Mouse (Mus musculus): ENCODE measurements around the gene Sohlh2. TPM values are rescaled to one million over a fixed set of nuclear protein-coding genes. Genes with fewer than 3 reads are reported as not detected.

The Sohlh2 gene
- 0.06 TPM in 1 of 2 replicates, not detected in the other for polyA plus RNA-seq (2015; fragmentation: Nextera tagmentation; extraction: Ambion mirVana)

DNA sequence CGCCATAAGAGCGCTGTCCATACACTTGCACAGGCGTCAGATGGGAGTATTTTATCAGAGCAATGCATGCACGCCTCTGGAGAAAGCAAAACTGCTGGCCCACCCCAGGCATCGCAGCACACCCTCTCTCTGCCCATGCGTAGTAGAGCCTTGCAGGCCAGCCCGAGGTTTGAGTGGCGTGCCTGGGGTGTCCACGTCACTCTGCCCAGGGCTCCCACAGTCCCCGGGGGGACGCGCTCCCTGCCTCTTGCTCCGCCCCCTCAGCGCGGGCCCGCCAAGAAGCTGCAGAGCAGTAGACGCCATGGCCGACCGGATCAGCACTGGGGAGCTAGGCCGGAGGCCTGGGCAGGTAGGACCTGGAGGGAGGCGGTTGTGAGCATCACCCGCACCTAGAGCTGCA, at the start of gene Sohlh2:
Gene Sohlh2 (plus strand): TSS at position 263 of the 400 bp plus-strand sequence.
- Histone ChIP-seq H3K9ac (no peak within 1 kb of the TSS), H3K4me1 (no peaks in the 10 kb centered on the region), H3K36me3 (replicated peaks) (no peaks in the 10 kb centered on the region), H3K4me2 (no peak within 1 kb of the TSS), H3K9me3 (no peaks in the 10 kb centered on the region), H3K27ac (no peak within 1 kb of the TSS), H3K4me3 (no peak within 1 kb of the TSS), H3K27me3 (replicated peaks) (no peaks in the 10 kb centered on the region)
- WGBS, result 92% methylated on average over 22 of the region's 22 CpGs
- ATAC-seq (replicated peaks), result no peak

DNA sequence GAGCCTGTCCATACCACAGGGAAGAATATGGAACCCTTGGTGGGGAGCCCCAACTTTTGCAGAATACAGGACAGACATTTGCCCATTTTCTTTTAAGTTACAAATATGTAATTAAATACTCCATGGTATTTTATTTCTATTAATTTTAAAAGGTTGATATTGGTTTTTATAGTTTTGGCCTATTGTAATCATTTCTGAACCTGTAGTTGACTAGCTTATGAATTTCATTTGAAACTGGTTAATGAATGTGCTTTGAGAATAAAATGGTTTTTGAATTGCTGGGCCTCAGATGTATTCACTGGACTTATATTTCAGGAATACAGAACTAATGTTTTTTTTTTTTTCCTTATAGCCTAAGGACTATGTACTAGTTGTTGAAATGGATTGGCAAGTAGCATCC, 44.8 kb upstream of the Sohlh2 start, which contains the start of gene Ccdc169:
Gene Ccdc169 (plus strand): TSS at position 301 of the 400 bp plus-strand sequence.
- Histone ChIP-seq H3K9ac (no peak within 1 kb of the TSS), H3K4me1 (no peaks in the 10 kb centered on the region), H3K27ac (no peak within 1 kb of the TSS), H3K36me3 (replicated peaks) (peaks cover 11% of the 10 kb centered on the region; the same call in 1 of the 2 replicates), H3K4me3 (no peak within 1 kb of the TSS), H3K27me3 (replicated peaks) (no peaks in the 10 kb centered on the region), H3K4me2 (no peak within 1 kb of the TSS), H3K9me3 (no peaks in the 10 kb centered on the region)
- no peak for ATAC-seq (replicated peaks)

DNA sequence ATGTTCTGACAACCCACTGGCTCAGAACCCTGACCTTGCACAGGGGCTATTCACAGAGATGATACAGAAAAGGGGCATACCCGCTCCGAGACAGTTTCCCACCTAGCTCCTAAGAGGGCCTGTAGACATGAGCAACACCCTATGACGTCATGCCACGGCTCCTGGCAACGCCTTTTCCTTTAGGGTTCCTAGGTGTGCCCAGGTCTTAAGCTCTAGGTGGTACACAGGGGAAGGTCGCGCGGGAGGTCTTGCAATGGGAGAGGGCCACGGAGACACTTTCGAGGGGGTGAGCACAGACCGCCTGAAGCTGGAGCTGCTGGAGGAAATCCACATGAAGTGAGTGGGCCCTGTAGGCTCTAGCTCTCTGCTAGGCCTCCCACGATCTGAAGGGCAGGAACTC, 42.0 kb upstream of the Sohlh2 start:
- WGBS, result 95% methylated on average over 12 of the region's 12 CpGs
- no peaks in the 10 kb centered on the region for H3K9me3 ChIP-seq
- H3K4me3 ChIP-seq, result no peak overlapping the region
- no peaks in the 10 kb centered on the region for H3K4me1 ChIP-seq
- H3K4me2 ChIP-seq, result no peak overlapping the region
- ATAC-seq (replicated peaks), result no peak
- peaks cover 3% of the 10 kb centered on the region; the same call in 1 of the 2 replicates for H3K36me3 ChIP-seq (replicated peaks)
- no peaks in the 10 kb centered on the region for H3K27me3 ChIP-seq (replicated peaks)
- no peak overlapping the region for H3K27ac ChIP-seq
- no peak overlapping the region for H3K9ac ChIP-seq

DNA sequence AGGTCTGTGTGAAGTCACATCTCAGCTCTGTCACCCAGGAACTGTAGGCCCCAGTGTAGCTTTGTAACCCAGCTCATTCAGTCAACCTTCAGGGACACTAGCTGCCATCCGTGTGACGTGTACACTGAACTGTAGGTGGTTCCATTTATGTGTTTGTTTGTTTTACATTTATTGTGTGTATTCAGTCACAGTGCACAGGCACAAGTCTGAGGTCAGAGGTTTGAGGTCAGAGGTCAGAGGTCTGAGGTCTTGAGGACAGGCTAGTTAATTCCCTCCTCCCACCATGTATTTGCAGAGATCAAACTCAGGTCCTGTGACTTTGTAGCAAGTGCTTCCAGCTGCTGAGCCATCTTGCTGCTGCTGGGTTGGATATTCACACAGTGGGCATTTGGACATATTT, 40.4 kb upstream of the Sohlh2 start:
- no peak overlapping the region for H3K4me2 ChIP-seq
- no peak overlapping the region for H3K27ac ChIP-seq
- no peak for ATAC-seq (replicated peaks)
- 0 out of 2 replicates have a peak, but pooled peaks cover 3% of the 10 kb centered on the region for H3K36me3 ChIP-seq (replicated peaks)
- 71% methylated on average over 2 of the region's 2 CpGs for WGBS
- no peaks in the 10 kb centered on the region for H3K4me1 ChIP-seq
- no peaks in the 10 kb centered on the region for H3K9me3 ChIP-seq
- no peaks in the 10 kb centered on the region for H3K27me3 ChIP-seq (replicated peaks)
- no peak overlapping the region for H3K4me3 ChIP-seq
- H3K9ac ChIP-seq, result no peak overlapping the region

DNA sequence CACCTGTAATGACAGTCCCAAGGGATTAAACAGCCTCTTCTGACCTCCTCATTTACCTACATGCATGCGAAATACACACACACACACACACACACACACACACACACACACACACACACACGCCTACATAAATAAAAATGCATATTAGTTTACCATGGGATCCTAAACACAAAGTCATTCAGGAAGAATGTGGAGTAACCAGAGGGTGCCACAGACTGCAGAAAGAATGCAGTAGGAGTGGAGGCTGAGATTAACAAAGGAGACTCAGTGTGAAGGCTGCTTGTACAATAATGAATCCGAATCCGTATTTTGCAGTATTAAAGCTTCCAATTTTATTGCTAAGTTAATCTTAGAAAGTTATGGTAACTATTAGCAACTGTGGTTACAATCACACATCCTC, 36.9 kb upstream of the Sohlh2 start:
- no peaks in the 10 kb centered on the region for H3K27me3 ChIP-seq (replicated peaks)
- H3K4me2 ChIP-seq, result no peak overlapping the region
- no peak for ATAC-seq (replicated peaks)
- no peaks in the 10 kb centered on the region for H3K36me3 ChIP-seq (replicated peaks)
- no peak overlapping the region for H3K27ac ChIP-seq
- H3K9me3 ChIP-seq, result no peaks in the 10 kb centered on the region
- no peaks in the 10 kb centered on the region for H3K4me1 ChIP-seq
- no peak overlapping the region for H3K4me3 ChIP-seq
- H3K9ac ChIP-seq, result no peak overlapping the region
- 69% methylated on average over 4 of the region's 4 CpGs for WGBS

DNA sequence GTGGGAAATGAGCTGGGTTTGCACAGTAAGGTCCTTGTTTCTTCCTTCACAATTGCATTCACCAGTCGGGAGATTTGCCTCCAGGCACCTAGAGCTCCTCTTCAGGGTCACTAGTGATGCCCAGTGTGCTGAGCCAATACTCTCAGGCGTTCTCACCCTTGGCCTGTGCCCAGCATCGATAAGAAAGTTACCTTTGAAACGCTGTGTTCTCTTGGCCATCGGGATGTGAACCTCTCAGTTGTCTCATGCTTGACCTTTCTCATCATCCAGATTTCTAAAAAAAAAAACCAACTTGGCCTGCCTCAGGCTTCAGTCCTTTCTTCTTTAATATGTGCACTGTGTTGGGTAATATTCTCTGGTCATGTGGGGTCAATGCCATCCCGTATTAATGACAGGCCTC, 35.4 kb upstream of the Sohlh2 start:
- ATAC-seq (replicated peaks), result no peak
- Histone ChIP-seq H3K4me3 (no peak overlapping the region), H3K27me3 (replicated peaks) (no peaks in the 10 kb centered on the region), H3K9ac (no peak overlapping the region), H3K27ac (no peak overlapping the region), H3K36me3 (replicated peaks) (no peaks in the 10 kb centered on the region), H3K4me2 (no peak overlapping the region), H3K9me3 (no peaks in the 10 kb centered on the region), H3K4me1 (no peaks in the 10 kb centered on the region)
- 81% methylated on average over 6 of the region's 6 CpGs for WGBS

DNA sequence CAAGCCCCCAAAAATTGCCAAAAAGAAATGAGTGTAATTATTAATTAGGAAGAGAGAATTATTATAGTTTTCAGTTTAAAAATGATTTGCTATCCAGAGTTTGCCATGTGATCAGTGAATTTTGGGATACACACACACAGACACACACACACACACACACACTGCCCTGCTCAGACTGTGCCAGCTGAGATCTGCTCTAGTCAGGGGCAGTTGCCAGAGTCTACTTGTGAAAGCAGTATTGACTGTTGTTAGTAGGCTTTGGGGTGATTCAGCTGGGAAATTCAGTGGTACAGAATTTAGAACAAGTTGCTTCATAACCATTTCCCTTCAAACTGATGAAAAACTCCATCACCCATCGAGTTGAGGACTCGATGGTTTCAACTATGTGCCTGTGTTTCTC, 34.7 kb upstream of the Sohlh2 start:
- Histone ChIP-seq H3K4me3 (no peak overlapping the region), H3K9me3 (no peaks in the 10 kb centered on the region), H3K4me2 (no peak overlapping the region), H3K27me3 (replicated peaks) (no peaks in the 10 kb centered on the region), H3K27ac (no peak overlapping the region), H3K36me3 (replicated peaks) (no peaks in the 10 kb centered on the region), H3K4me1 (no peaks in the 10 kb centered on the region), H3K9ac (no peak overlapping the region)
- WGBS, result 84% methylated on average over 2 of the region's 2 CpGs
- ATAC-seq (replicated peaks), result no peak

DNA sequence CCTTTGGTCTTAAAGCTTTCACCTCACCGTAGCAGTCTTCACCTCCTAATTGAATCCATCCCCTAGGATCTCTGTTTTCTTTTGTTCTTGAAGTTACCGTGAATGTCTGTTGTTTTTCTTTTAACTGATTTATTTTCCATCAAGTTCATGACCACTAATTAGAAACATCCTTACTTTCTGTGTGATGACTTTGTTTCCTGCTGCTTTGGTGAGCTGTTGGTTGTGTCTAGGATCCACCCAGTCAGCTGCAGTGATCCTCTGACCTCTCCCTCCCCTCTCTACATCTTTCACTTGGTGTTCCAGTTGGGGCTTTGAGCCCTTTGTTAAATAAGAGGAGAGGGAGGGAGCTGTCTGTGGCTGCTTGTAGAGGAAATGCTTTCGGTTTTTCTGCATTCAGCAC, 33.7 kb upstream of the Sohlh2 start:
- H3K27ac ChIP-seq, result no peak overlapping the region
- WGBS, result 28% methylated on average over 3 of the region's 3 CpGs
- H3K27me3 ChIP-seq (replicated peaks), result no peaks in the 10 kb centered on the region
- no peaks in the 10 kb centered on the region for H3K36me3 ChIP-seq (replicated peaks)
- H3K4me3 ChIP-seq, result no peak overlapping the region
- H3K4me2 ChIP-seq, result no peak overlapping the region
- H3K9ac ChIP-seq, result no peak overlapping the region
- H3K9me3 ChIP-seq, result no peaks in the 10 kb centered on the region
- H3K4me1 ChIP-seq, result no peaks in the 10 kb centered on the region
- ATAC-seq (replicated peaks), result no peak

DNA sequence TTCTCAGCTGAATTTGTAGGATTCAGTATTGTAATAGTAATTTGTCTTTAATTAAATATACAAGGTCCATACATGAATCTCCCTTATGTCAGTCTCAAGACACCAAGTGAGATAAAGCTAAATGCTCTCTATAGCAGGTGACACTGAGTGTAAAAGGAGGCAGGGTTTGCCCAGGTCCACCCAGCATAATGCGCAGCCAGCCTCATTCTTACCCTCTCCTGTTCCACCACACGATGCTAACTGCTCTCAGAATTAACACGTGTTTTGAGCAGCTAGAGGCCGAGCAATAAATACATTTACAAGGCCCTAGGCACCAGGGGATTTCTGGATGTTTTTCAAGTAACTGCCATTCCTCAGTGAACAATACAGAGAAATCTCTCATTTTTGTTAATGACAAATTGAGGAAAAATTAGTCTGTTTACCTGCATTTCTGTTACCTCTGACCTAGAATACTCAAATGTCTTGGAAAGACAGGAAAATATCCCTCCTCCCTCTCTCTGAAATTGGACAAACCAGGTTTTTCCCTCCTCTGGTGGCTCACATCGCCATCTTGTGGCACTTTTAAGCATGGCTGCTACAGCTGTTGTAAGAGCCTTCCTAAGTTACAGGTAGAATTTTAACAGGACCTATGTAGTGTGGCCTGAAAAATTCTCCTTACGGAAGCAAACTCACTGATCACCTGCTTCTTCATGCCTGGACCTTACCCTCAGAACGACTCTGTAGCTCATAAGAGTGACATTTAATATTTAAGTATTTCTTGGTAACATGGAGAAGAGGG, 30.0 kb upstream of the Sohlh2 start:
- Histone ChIP-seq H3K4me1 (no peaks in the 10 kb centered on the region), H3K27ac (no peak overlapping the region), H3K4me2 (no peak overlapping the region), H3K27me3 (replicated peaks) (no peaks in the 10 kb centered on the region), H3K4me3 (no peak overlapping the region), H3K36me3 (replicated peaks) (no peaks in the 10 kb centered on the region), H3K9me3 (no peaks in the 10 kb centered on the region), H3K9ac (no peak overlapping the region)
- peak; percentile 56 for ATAC-seq (replicated peaks)
- WGBS, result 44% methylated on average over 7 of the region's 7 CpGs

DNA sequence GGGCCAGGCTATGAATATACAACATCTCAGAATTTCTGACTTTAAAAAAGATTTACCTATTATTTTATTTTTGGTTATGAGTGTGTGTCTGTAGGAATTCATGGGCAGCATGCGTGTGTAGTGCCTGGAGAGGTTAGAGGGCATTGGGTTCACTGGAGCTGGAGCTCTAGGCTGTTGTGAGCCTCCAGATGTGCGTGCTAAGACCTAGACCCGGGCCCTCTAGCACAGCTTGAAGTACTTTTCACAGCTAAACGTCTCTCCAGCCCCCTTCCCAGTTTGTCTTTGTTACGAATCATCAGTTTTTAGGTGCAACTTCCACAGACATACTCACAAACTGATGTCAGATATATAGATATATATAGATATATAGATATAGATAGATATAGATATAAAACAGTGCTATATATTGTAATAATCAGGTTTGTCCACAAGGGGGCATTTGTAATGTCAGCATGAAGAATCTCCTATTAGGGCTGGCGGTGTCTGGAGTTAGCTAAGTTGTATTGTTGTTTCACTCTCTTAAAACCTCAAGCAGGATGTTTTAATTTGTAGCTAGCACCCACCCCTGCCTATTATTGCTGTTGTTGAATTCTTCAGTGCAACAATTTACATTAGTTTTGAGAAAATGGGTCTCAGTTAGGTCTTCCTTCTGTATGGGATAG, 29.0 kb upstream of the Sohlh2 start:
- Histone ChIP-seq H3K4me1 (no peaks in the 10 kb centered on the region), H3K27ac (no peak overlapping the region), H3K9ac (no peak overlapping the region), H3K9me3 (no peaks in the 10 kb centered on the region), H3K4me2 (no peak overlapping the region), H3K36me3 (replicated peaks) (no peaks in the 10 kb centered on the region), H3K4me3 (no peak overlapping the region), H3K27me3 (replicated peaks) (no peaks in the 10 kb centered on the region)
- no peak; the same call in 1 of the 2 replicates for ATAC-seq (replicated peaks)
- WGBS, result 66% methylated on average over 6 of the region's 6 CpGs

DNA sequence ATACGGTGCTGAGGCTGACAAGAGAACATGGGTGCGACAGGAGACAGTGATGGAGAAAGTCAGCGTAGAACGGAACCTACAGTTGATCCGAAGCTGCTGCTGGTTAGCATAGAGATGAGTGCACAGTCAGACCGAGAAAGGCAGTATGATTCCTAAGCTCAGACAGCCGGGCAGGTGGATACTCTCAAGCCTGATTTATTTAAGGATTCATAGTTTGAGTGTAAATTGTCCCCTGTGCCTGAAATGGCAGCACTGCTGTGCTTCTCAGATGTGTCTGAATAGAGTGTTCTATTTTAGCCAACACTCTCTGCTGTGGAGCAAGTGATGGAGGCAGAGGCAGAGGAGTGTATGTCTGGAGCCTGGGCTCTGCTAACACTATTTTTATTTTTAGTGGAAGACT, 27.7 kb upstream of the Sohlh2 start:
- Histone ChIP-seq H3K27ac (no peak overlapping the region), H3K4me1 (no peaks in the 10 kb centered on the region), H3K27me3 (replicated peaks) (no peaks in the 10 kb centered on the region), H3K36me3 (replicated peaks) (no peaks in the 10 kb centered on the region), H3K4me2 (no peak overlapping the region), H3K9ac (no peak overlapping the region), H3K9me3 (no peaks in the 10 kb centered on the region), H3K4me3 (no peak overlapping the region)
- WGBS, result 89% methylated on average over 7 of the region's 7 CpGs
- no peak for ATAC-seq (replicated peaks)

DNA sequence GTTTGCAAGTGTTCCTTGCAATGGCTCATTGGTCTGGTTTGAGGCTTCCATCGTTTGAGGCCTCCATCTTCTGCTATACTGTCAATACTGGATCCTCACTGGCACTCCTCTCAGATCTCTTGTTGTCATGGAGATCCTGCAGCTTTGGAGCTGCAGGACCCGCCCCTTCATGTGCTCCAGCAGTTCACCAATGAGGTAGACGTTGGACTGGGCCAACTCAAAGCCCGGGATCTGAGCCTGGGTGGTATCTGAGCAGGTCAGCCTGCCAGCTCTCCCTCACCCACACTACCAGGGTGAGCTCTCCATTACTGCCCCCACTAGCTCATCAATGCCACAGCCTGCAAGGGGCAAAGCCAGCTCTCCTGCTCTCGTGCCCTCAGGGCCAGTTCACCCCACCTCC, 24.4 kb upstream of the Sohlh2 start:
- H3K9ac ChIP-seq, result no peak overlapping the region
- peak; percentile 57 for ATAC-seq (replicated peaks)
- no peaks in the 10 kb centered on the region for H3K27me3 ChIP-seq (replicated peaks)
- H3K36me3 ChIP-seq (replicated peaks), result no peaks in the 10 kb centered on the region
- no peaks in the 10 kb centered on the region for H3K4me1 ChIP-seq
- WGBS, result 50% methylated on average over 5 of the region's 5 CpGs
- no peak overlapping the region for H3K4me3 ChIP-seq
- no peaks in the 10 kb centered on the region for H3K9me3 ChIP-seq
- no peak overlapping the region for H3K27ac ChIP-seq
- no peak overlapping the region for H3K4me2 ChIP-seq

DNA sequence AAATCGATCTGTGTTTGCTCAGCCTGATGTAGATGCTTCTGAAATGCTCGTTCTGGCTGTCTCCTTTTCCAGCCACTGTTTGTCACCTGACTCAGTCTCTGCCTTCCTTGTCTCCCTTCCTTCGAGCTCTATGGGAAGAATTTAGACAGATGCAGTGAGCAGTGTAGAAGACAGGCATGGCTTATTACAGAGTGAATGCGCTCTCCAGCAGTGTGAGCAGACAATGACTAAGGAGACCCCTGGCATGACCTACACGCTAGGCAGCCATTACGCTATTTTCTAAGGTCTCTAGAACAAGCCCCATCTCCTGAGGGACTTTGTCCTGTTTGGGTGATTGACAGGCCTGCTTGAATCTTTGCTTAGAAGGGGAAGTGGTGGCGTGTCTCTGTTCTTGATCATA, 20.7 kb upstream of the Sohlh2 start:
- Histone ChIP-seq H3K36me3 (replicated peaks) (no peaks in the 10 kb centered on the region), H3K4me3 (no peak overlapping the region), H3K4me1 (peaks cover 3% of the 10 kb centered on the region; the same call in 1 of the 2 replicates), H3K27ac (no peak overlapping the region), H3K9me3 (no peaks in the 10 kb centered on the region), H3K9ac (no peak overlapping the region), H3K4me2 (no peak overlapping the region), H3K27me3 (replicated peaks) (no peaks in the 10 kb centered on the region)
- WGBS, result 39% methylated on average over 7 of the region's 7 CpGs
- ATAC-seq (replicated peaks), result peak; percentile 66; the same call in 1 of the 2 replicates
